Mouse (Mus musculus) thymus, adult 2 months (tissue): ENCODE measurements at regions not wholly inside any gene's neighbourhood (a gene's known extent, or its start where the extent isn't known, plus 50 kb on each side); places are given as distances from the start of the nearest gene placed in this dataset.

Experiments
- CTCF ChIP-seq: fragments of 200-500 bp; IDR thresholded peaks from 2 replicates; pipeline ENCODE4 v1.5.1; 2012; ENCODE audit warnings: mild to moderate bottlenecking, control low read depth, low read length, moderate library complexity, borderline replicate concordance; ENCODE audit not compliant: control insufficient read depth, poor library complexity, insufficient read depth; ENCODE audit errors: extremely low read depth
- POLR2A ChIP-seq: fragments of 200-500 bp; IDR thresholded peaks from 2 replicates; pipeline ENCODE4 v1.6.1; 2012; ENCODE audit warnings: mild to moderate bottlenecking, low read length, control low read depth, moderate library complexity; ENCODE audit not compliant: control insufficient read depth, poor library complexity, insufficient read depth; ENCODE audit errors: extremely low read depth

DNA sequence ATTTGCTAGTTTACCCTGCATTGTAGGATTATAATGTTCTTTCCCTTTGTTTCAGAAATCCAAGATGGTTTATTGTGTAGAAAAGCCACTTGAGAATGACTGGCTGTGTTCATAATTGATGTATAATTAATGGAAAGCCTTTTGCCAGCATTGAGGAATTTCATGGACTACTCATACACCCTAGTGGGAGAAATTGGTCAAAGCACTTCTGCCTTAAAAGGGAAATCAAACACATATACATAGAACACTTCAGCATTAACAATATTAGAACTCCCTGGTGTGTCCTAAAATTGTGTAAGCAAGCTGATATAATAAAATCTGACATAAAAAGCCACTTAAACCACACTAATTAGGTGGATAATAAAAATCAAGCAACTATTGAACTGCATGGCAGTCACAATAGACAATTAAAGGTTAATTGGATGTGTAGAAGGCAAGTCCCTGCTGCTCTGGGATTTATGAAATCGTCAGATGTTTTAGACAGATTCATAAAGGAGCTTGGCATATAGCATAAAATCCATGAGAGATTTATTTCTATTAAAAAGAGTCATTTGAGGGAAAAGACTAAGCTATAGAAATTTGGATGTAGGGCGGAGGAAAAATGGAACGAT, 607.0 kb upstream of the Dpp10 start:
- TF ChIP-seq CTCF (no peak), POLR2A (no peak)
